Mouse (Mus musculus) left cerebral cortex, postnatal 10 days (tissue): ENCODE data around the gene Ncoa3. TPM values are rescaled to one million over a fixed set of nuclear protein-coding genes. Genes with fewer than 3 reads are reported as not detected.

ENCODE experiments used
- DNase-seq, 2 experiments: peaks; one replicate each; pipeline ENCODE4 v3.0.0; 2021 to 2022; ENCODE audit warnings: low spot score in 2 of 2, mixed read lengths in 1 of 2; ENCODE audit errors: extremely low spot score in 1 of 2
- intact Hi-C: fragments of 180-260 bp; cut with DNase I; formaldehyde crosslinking; loops from one replicate; pipeline ENCODE4 v1.15.1; 2025
- total RNA-seq, 2 experiments: library from RNA; stranded (reverse); gene quantifications; 2 replicates each; pipeline ENCODE4 v1.2.3; 2021

Gene Ncoa3
- total RNA-seq, 2 experiments from 2014 or later, result 31.7 to 34.3 TPM

DNA sequence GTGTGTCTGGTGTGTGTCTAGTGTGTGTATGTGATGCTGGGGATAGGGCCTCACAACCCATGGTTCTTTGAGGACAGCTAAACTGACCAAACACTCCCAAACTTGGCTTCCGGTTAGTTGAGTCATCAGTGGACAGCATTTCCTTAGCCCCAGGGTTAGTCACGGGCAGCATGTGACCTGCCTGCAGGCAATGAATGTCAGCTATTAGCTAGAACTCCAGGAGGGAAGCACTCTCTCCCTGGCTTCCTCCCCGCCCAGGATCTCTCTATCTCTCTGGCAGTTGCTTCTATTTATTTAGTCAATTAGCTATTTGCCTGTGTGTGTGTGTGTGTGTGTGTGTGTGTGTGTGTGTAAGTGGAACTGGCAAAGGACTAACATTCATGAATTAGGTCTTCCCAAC lies 23.6 kb upstream of the Ncoa3 start:
- intact Hi-C loops, result no loop called here

GRCm38 (mm10) chr2:165969391-165969790 lies 23.0 kb upstream of the Ncoa3 start:
- intact Hi-C loops, result no loop called here
- no peak for DNase-seq

More for the DNA sequence above, 23.6 kb upstream of the Ncoa3 start:
- peak in 1 of 2 experiments; percentile 58 for DNase-seq

- no peak for DNase-seq
- intact Hi-C loops, result no loop called here
Measured at GRCm38 (mm10) chr2:165969961-165970360, 22.5 kb upstream of the Ncoa3 start.

DNA sequence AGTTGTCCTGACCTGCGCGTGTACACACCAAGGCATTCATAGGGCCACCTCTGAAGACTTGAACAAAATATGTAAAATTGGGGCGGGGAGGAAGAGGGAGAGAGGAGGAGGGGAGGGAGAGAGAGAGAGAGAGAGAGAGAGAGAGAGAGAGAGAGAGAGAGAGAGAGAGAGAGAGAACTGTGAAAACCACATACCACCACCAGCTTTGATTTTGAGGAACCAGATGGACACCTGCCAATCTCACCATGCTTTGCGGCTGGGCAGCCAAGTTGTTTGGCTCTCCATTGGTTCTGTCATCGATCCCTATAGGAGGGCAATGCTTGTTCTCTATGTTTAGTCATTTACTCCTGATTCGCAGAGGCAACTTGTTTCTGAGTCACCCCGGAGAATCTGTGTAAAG lies 21.7 kb upstream of the Ncoa3 start:
- DNase-seq, result no peak

DNA sequence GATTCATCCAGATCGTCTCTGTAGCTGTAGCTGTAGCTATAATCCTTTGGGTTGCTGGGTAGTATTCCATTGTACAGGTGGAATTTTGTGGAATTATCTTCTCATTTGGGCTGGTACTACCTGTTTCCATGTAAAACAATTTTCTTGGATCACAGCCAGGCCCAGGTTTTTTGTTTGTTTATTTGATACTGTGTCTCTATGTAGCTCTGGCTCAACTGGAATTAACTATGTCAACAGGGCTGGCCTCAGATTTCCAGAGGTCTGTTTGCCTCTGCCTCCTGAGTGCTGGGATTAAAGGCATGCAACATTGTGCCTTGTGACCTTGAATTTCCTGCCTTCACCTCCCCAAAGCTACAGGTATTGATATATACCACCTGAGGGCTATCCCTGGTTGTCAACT lies 18.1 kb upstream of the Ncoa3 start:
- intact Hi-C loops, result no loop called here
- DNase-seq, result no peak

More for the DNA sequence above, 21.7 kb upstream of the Ncoa3 start:
- intact Hi-C loops, result no loop called here

- intact Hi-C loops, result no loop called here
Measured at GRCm38 (mm10) chr2:165976186-165976585, 16.2 kb upstream of the Ncoa3 start.

DNA sequence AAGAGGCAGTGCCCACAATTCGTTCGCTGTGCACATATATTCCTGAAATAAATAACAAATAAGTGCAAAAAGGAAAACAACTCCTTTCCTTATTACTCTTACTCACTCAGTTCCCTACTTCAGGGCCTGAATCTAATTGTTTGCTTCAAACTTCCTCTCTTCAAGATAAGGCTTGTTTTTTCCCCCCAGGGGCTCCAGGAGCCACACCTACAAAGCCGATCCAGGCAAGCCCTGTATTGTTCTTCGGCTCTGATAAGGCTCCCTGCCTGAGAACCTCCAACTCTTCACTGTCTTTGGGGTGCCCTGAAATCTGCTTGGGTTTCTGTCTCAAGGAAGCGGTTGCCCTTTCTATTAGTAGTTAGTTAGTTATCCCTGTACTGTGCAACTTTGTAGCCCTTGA lies 15.6 kb upstream of the Ncoa3 start:
- intact Hi-C loops, result no loop called here
- no peak for DNase-seq

More at GRCm38 (mm10) chr2:165976186-165976585, 16.2 kb upstream of the Ncoa3 start:
- DNase-seq, result no peak

- no peak for DNase-seq
- intact Hi-C loops, result no loop called here
Measured at GRCm38 (mm10) chr2:165978119-165978518, 14.3 kb upstream of the Ncoa3 start.

GRCm38 (mm10) chr2:165981248-165981977 lies 11.0 kb upstream of the Ncoa3 start:
- no peak for DNase-seq
- intact Hi-C loops, result no loop called here

- peak in 1 of 2 experiments; percentile 70 for DNase-seq
- intact Hi-C loops, result no loop called here
Measured at GRCm38 (mm10) chr2:165982512-165983389, 9.7 kb upstream of the Ncoa3 start.

- intact Hi-C loops, result no loop called here
Measured at GRCm38 (mm10) chr2:165984318-165984717, 8.1 kb upstream of the Ncoa3 start.

DNA sequence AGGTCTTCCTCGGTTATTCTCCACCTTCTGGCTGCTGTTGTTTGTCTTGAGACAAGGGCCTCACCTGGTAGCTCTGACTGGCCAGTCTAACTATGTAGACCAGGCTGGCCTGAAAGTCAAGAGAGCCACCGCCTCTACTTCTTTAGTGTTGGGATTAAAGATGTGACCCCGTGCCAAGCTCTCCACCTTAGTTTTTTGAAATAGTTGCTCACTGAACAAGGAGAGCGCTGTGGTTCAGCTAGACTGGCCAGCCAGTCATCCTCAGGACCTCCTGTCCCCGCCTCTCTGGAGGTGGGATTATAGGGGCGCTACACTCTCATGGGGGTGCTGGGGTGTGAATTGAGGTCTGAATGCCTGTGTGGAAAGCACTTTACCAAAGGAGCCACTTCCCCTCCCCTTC lies 7.5 kb upstream of the Ncoa3 start:
- intact Hi-C loops, result no loop called here
- DNase-seq, result no peak

More at GRCm38 (mm10) chr2:165984318-165984717, 8.1 kb upstream of the Ncoa3 start:
- DNase-seq, result no peak

DNA sequence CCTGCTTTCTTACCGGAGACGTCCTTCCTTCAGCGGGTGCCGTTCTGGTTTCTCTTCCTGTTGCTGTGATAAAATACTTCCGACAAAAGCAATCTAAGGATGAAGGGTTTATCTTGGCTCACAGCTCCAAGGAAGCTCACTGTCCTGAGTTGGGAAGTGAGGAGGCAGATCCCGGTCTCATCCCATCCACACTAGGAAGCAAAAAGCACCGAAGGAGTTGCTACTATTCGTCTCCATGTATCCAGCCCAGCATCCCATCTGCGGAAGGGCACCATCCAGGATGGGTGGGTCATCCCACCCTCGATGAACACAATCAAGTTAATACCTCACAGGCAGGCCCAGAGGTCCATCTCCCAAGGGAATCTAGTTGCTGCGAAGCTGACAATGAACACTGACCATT lies 6.9 kb upstream of the Ncoa3 start:
- DNase-seq, result no peak
- intact Hi-C loops, result no loop called here

GRCm38 (mm10) chr2:165986921-165987453 lies 5.4 kb upstream of the Ncoa3 start:
- intact Hi-C loops, result no loop called here
- peak; percentile 71 to 82 for DNase-seq

- DNase-seq, result no peak
- intact Hi-C loops, result loop anchor here (5.0 kb wide), 1 partner anchor 34 kb away; no protein-coding TSS in a partner anchor
Measured at GRCm38 (mm10) chr2:165993173-165993900, 901 bp downstream of the Ncoa3 start.

DNA sequence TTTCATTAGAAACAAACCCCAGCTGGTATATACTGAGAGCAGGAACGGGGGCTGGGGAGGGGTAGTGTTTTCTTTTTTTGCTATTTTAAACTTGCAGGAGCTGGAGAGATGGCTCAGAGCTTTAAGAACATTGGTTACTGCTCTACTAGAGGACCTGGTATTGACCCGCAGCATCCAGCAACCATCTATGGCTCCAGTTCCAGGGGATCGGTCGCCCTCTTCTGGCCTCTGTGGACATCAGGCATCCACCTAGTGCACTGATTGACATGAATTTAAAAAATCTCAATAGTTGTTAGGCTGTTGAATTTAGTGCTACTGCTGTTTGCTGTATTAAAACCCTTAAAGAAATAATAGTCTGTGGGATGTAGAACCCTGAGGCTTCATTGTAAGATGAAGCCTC lies 1.9 kb downstream of the Ncoa3 start:
- DNase-seq, result no peak
- intact Hi-C loops, result loop anchor here (5.0 kb wide), 1 partner anchor 33 kb away; no protein-coding TSS in a partner anchor

DNA sequence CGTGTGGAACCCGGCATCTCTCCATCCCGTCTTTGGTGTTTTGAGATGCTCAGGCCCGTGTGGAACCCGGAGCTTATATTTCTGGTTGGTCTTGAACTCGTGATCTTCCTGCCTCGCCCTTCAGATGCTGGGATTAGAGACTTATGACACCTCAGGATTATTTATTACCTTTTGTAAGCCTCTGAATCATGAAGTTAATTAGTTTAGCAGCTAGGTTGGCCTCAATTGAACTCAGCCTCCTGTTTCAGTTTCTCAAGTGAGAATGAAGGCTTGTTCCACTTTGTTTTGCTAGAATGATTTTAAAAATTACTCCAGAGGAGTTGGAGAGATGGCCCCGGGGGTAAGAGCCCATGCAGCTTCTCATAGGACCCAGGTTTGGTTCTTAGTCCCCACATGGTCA lies 3.3 kb downstream of the Ncoa3 start:
- intact Hi-C loops, result no loop called here

GRCm38 (mm10) chr2:165996130-165996529 lies 3.7 kb downstream of the Ncoa3 start:
- DNase-seq, result no peak
- intact Hi-C loops, result no loop called here

More for the DNA sequence above, 3.3 kb downstream of the Ncoa3 start:
- DNase-seq, result no peak
